Mouse (Mus musculus) heart, postnatal 25 days (tissue): ENCODE results near the gene Ubqln4. TPM values are rescaled to one million over a fixed set of nuclear protein-coding genes. Genes with fewer than 3 reads are reported as not detected.

Experiments
- DNase-seq: peaks from one replicate; pipeline ENCODE4 v3.0.0; 2022; ENCODE audit warnings: low spot score
- intact Hi-C: fragments of 180-260 bp; cut with DNase I; formaldehyde crosslinking; loops from one replicate; pipeline ENCODE4 v1.15.1; 2025
- total RNA-seq, 2 experiments: library from RNA; stranded (reverse); gene quantifications; 2 replicates each; pipeline ENCODE4 v1.2.3; 2021

Ubqln4 gene
- 10 to 100 TPM; 67.4 to 71.2 TPM for total RNA-seq

- peak; percentile 85 for DNase-seq
- intact Hi-C loops, result loop anchor here (2.0 to 10.0 kb wide), 2 partner anchors 21 to 621 kb away; partner anchors contain the start of genes Mex3a and Scamp3
These were observed at the start of gene Ubqln4 for GRCm38 (mm10) chr3:88553525-88553879. Gene Ubqln4 (plus strand): TSS chr3:88553758.

GRCm38 (mm10) chr3:88503881-88504746, 49.4 kb upstream of the Ubqln4 start:
- intact Hi-C loops, result loop anchor here (2.0 kb wide), 1 partner anchor 15 kb away; no protein-coding TSS in a partner anchor
- DNase-seq, result no peak

- intact Hi-C loops, result no loop called here
These were observed 48.5 kb upstream of the Ubqln4 start for GRCm38 (mm10) chr3:88505081-88505480.

GRCm38 (mm10) chr3:88505765-88506164, 47.8 kb upstream of the Ubqln4 start:
- intact Hi-C loops, result no loop called here
- DNase-seq, result no peak

More at GRCm38 (mm10) chr3:88505081-88505480, 48.5 kb upstream of the Ubqln4 start:
- no peak for DNase-seq

GRCm38 (mm10) chr3:88509250-88509649, 44.3 kb upstream of the Ubqln4 start:
- intact Hi-C loops, result no loop called here
- no peak for DNase-seq

GRCm38 (mm10) chr3:88509692-88510420, 43.7 kb upstream of the Ubqln4 start, which contains the start of gene Lmna:
Gene Lmna (minus strand): TSS chr3:88509956.
- intact Hi-C loops, result no loop called here
- DNase-seq, result peak; percentile 91

GRCm38 (mm10) chr3:88510421-88511289, 42.9 kb upstream of the Ubqln4 start:
- intact Hi-C loops, result no loop called here
- no peak for DNase-seq

GRCm38 (mm10) chr3:88511559-88511958, 42.0 kb upstream of the Ubqln4 start:
- intact Hi-C loops, result no loop called here
- no peak for DNase-seq

- intact Hi-C loops, result no loop called here
- no peak for DNase-seq
These were observed 41.2 kb upstream of the Ubqln4 start for GRCm38 (mm10) chr3:88512141-88512895.

- intact Hi-C loops, result no loop called here
- no peak for DNase-seq
These were observed 40.5 kb upstream of the Ubqln4 start for GRCm38 (mm10) chr3:88512896-88513545.

GRCm38 (mm10) chr3:88513546-88514115, 39.9 kb upstream of the Ubqln4 start:
- intact Hi-C loops, result no loop called here
- DNase-seq, result no peak

- intact Hi-C loops, result no loop called here
- no peak for DNase-seq
These were observed 39.1 kb upstream of the Ubqln4 start for GRCm38 (mm10) chr3:88514231-88515094.

- intact Hi-C loops, result no loop called here
- DNase-seq, result no peak
These were observed 38.5 kb upstream of the Ubqln4 start for GRCm38 (mm10) chr3:88515095-88515386.

- DNase-seq, result no peak
- intact Hi-C loops, result no loop called here
These were observed 37.2 kb upstream of the Ubqln4 start for GRCm38 (mm10) chr3:88516407-88516806.

- intact Hi-C loops, result no loop called here
- no peak for DNase-seq
These were observed 35.1 kb upstream of the Ubqln4 start for GRCm38 (mm10) chr3:88518411-88518810.

GRCm38 (mm10) chr3:88520078-88520477, 33.5 kb upstream of the Ubqln4 start:
- DNase-seq, result no peak
- intact Hi-C loops, result no loop called here

- intact Hi-C loops, result no loop called here
- DNase-seq, result no peak
These were observed 32.4 kb upstream of the Ubqln4 start for GRCm38 (mm10) chr3:88521156-88521555.
